Mouse (Mus musculus): ENCODE measurements around the gene Dvl1.

DNA sequence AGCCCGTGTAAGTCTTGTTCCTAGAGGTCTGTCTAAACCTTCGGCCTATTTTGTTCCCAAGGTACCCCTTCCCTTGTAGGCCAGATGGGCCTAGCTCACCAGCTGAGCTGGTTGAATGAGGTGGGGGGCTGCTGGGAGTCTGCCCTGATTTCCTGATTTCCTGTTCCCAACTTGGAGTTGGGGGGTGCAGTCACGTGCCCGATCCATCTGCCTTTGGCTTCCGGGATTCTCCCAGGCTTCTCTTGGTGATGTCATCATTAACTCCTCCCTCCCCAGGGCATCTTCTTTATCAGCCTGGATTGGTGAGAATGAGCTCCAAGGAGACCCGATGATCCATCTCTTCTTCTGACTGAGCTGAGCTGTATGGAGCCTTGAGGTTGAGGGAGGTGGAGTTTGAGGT is 48.0 kb downstream of the Dvl1 start:
- TF ChIP-seq EP300 (IDR thresholded peaks at IDR 0.05; ENCODE audit: low read length) (no peak), USF1 (IDR thresholded peaks at IDR 0.05; ENCODE audit: low read depth, low read length) (no peak), POLR2AphosphoS2 (IDR thresholded peaks at IDR 0.05; ENCODE audit: low read depth, low read length) (no peak), BHLHE40 (IDR thresholded peaks at IDR 0.05; ENCODE audit: low read depth, low read length) (no peak), CTCF (conservative IDR thresholded peaks at IDR 0.05 in 1 of 2, IDR thresholded peaks at IDR 0.05 in 1 of 2; ENCODE audit: low read depth in 2 of 2, low read length in 2 of 2) (no peak), POLR2A (IDR thresholded peaks at IDR 0.05; ENCODE audit: low read depth, low read length) (no peak), ZKSCAN1 (IDR thresholded peaks at IDR 0.05; ENCODE audit: borderline replicate concordance, low read depth, low read length) (no peak), TCF12 (IDR thresholded peaks at IDR 0.05; ENCODE audit: low read depth, low read length) (no peak), USF2 (conservative IDR thresholded peaks at IDR 0.05; ENCODE audit: low read depth, low read length) (no peak), RAD21 (IDR thresholded peaks at IDR 0.05; ENCODE audit: low read depth, low read length) (no peak), JUN (IDR thresholded peaks at IDR 0.05; ENCODE audit: insufficient read depth, low read depth, low read length) (no peak), ETS1 (conservative IDR thresholded peaks at IDR 0.05; ENCODE audit: low read depth, low read length) (no peak)

All from CH12.LX (cell line).